Comparison of ENCODE assay signal across 17 mouse cellular contexts in genomic region chr11:100946862-100947261, GRCm38 (mm10). TPM values are rescaled to one million over a fixed set of nuclear protein-coding genes. Genes with fewer than 3 reads are reported as not detected.
DNase-seq lines count a peak whose midpoint lies in the region; ATAC-seq and TF ChIP-seq lines count a peak whose summit lies in the region.
"Had no signal": no experiment of that assay in that cellular context is flagged by ENCODE, and none has a peak within 500 bp of the region (broad histone marks: within the 10 kb centered on the region; RNA-seq: fewer than 3 reads in every experiment).

No protein-coding gene starts in this region.

- H3K9me3 ChIP-seq in hindbrain, postnatal 0 days (ENCODE audit: low read length), result peaks cover 5% of the 10 kb centered on the region; the same call in 1 of the 2 replicates
- no peaks in the 10 kb centered on the region for H3K9me3 ChIP-seq in hindbrain, embryonic 11.5 days (ENCODE audit: control insufficient read depth, low read length)
- no peaks in the 10 kb centered on the region for H3K9me3 ChIP-seq in midbrain, embryonic 11.5 days (ENCODE audit: control insufficient read depth, low read length)
- H3K9me3 ChIP-seq in midbrain, embryonic 16.5 days (replicated peaks; ENCODE audit: control insufficient read depth, low read length, poor library complexity, severe bottlenecking), result peaks cover 5% of the 10 kb centered on the region
- H3K9me3 ChIP-seq: limb, embryonic 10.5 days; liver, embryonic 13.5 days had no signal

- 20% methylated on average over 4 of the region's 4 CpGs for WGBS in cerebellum, adult 2 months
- WGBS in hindbrain, postnatal 0 days, result 21% methylated on average over 4 of the region's 4 CpGs
- 54% methylated on average over 4 of the region's 4 CpGs for WGBS in hindbrain, embryonic 11.5 days
- WGBS in midbrain, embryonic 11.5 days, result 53% methylated on average over 4 of the region's 4 CpGs
- 42% methylated on average over 4 of the region's 4 CpGs for WGBS in midbrain, embryonic 16.5 days

- no peak overlapping the region for H3K9ac ChIP-seq in hindbrain, postnatal 0 days (replicated peaks; ENCODE audit: low read length)
- no peak overlapping the region for H3K9ac ChIP-seq in hindbrain, embryonic 11.5 days (ENCODE audit: low read depth, low read length)
- H3K9ac ChIP-seq in midbrain, embryonic 11.5 days (ENCODE audit: low read length), result no peak overlapping the region
- no peak overlapping the region for H3K9ac ChIP-seq in midbrain, embryonic 16.5 days (ENCODE audit: low read depth, low read length)
- H3K9ac ChIP-seq: liver, embryonic 13.5 days had no signal

- peak; percentile 82 for ATAC-seq in hindbrain, postnatal 0 days
- no peak for ATAC-seq in hindbrain, embryonic 11.5 days (ENCODE audit: low FRiP score)
- ATAC-seq in midbrain, embryonic 11.5 days (ENCODE audit: low FRiP score), result no peak
- ATAC-seq in midbrain, embryonic 16.5 days, result no peak
- no peak for ATAC-seq in frontal cortex, adult (ENCODE audit: low TSS enrichment)
- ATAC-seq: forebrain, embryonic 16.5 days had no signal

- no peak overlapping the region for H3K4me3 ChIP-seq in cerebellum, adult 2 months (replicated peaks; ENCODE audit: insufficient read depth, low read depth, low read length)
- H3K4me3 ChIP-seq in hindbrain, postnatal 0 days (ENCODE audit: low read length), result no peak overlapping the region
- no peak overlapping the region for H3K4me3 ChIP-seq in hindbrain, embryonic 11.5 days (ENCODE audit: low read depth, low read length)
- H3K4me3 ChIP-seq in midbrain, embryonic 11.5 days (ENCODE audit: low read depth, low read length), result no peak overlapping the region
- H3K4me3 ChIP-seq in midbrain, embryonic 16.5 days (ENCODE audit: low read depth, low read length), result no peak overlapping the region
- H3K4me3 ChIP-seq: limb, embryonic 10.5 days; liver, embryonic 13.5 days had no signal

- DNase-seq in cerebellum, postnatal 10 days, result peak; percentile 57 to 69
- DNase-seq in cerebellum, adult 2 months, result no peak
- DNase-seq in hindbrain, postnatal 0 days (ENCODE audit: low spot score), result peak; percentile 74
- no peak for DNase-seq in hindbrain, embryonic 11.5 days (ENCODE audit: low spot score)
- peak; percentile 1 for DNase-seq in midbrain, embryonic 11.5 days (ENCODE audit: low spot score, missing footprints)
- DNase-seq in kidney, postnatal 25 days, result peak; percentile 43 to 60
- DNase-seq: cerebellum, adult 11-12 months; gastrocnemius, postnatal 14 days; heart, postnatal 10 days; liver, embryonic 13.5 days had no signal

- no peaks in the 10 kb centered on the region for H3K4me1 ChIP-seq in cerebellum, adult 2 months (ENCODE audit: control insufficient read depth, insufficient read depth, low read length)
- H3K4me1 ChIP-seq in hindbrain, postnatal 0 days (ENCODE audit: insufficient read depth, low read length), result no peaks in the 10 kb centered on the region
- no peaks in the 10 kb centered on the region for H3K4me1 ChIP-seq in hindbrain, embryonic 11.5 days (replicated peaks; ENCODE audit: control insufficient read depth, insufficient read depth, low read length)
- no peaks in the 10 kb centered on the region for H3K4me1 ChIP-seq in midbrain, embryonic 11.5 days (ENCODE audit: control insufficient read depth, insufficient read depth, low read length)
- no peaks in the 10 kb centered on the region for H3K4me1 ChIP-seq in midbrain, embryonic 16.5 days (ENCODE audit: control insufficient read depth, insufficient read depth, low read length)
- H3K4me1 ChIP-seq: limb, embryonic 10.5 days had no signal

- no peak overlapping the region for H3K27ac ChIP-seq in cerebellum, adult 2 months (ENCODE audit: insufficient read depth, low read length)
- H3K27ac ChIP-seq in hindbrain, postnatal 0 days, result 0 out of 2 replicates have a peak overlapping the region, but pooled peaks have one; percentile 36
- H3K27ac ChIP-seq in hindbrain, embryonic 11.5 days (ENCODE audit: low read depth, low read length), result no peak overlapping the region
- H3K27ac ChIP-seq in midbrain, embryonic 11.5 days (ENCODE audit: low read depth, low read length), result no peak overlapping the region
- H3K27ac ChIP-seq in midbrain, embryonic 16.5 days (ENCODE audit: low read length), result no peak overlapping the region
- H3K27ac ChIP-seq: limb, embryonic 10.5 days; liver, embryonic 13.5 days; macrophage; stomach, postnatal 0 days had no signal

- H3K4me2 ChIP-seq in hindbrain, postnatal 0 days (ENCODE audit: low read depth, low read length), result no peak overlapping the region
- H3K4me2 ChIP-seq in hindbrain, embryonic 11.5 days (replicated peaks; ENCODE audit: low read depth, low read length), result no peak overlapping the region
- no peak overlapping the region for H3K4me2 ChIP-seq in midbrain, embryonic 11.5 days
- H3K4me2 ChIP-seq in midbrain, embryonic 16.5 days (ENCODE audit: low read length), result no peak overlapping the region
- H3K4me2 ChIP-seq: liver, embryonic 13.5 days had no signal

- TF ChIP-seq CTCF in cerebellum, adult 2 months (IDR thresholded peaks at IDR 0.05; ENCODE audit: borderline replicate concordance, insufficient read depth, low read depth, low read length), result no peak
- no peak for TF ChIP-seq CTCF in hindbrain, postnatal 0 days (IDR thresholded peaks at IDR 0.05; ENCODE audit: low read depth)

- no peak for TF ChIP-seq POLR2A in cerebellum, adult 2 months (IDR thresholded peaks at IDR 0.05; ENCODE audit: borderline replicate concordance, insufficient read depth, low read length)

- H3K27me3 ChIP-seq in cerebellum, adult 2 months (ENCODE audit: control insufficient read depth, insufficient read depth, low read length), result no peaks in the 10 kb centered on the region
- H3K27me3 ChIP-seq in hindbrain, postnatal 0 days (ENCODE audit: insufficient read depth, low read length), result no peaks in the 10 kb centered on the region
- no peaks in the 10 kb centered on the region for H3K27me3 ChIP-seq in hindbrain, embryonic 11.5 days (ENCODE audit: control insufficient read depth, insufficient read depth, low read length)
- H3K27me3 ChIP-seq in midbrain, embryonic 11.5 days (ENCODE audit: control insufficient read depth, insufficient read depth, low read length), result no peaks in the 10 kb centered on the region
- no peaks in the 10 kb centered on the region for H3K27me3 ChIP-seq in midbrain, embryonic 16.5 days (ENCODE audit: control insufficient read depth, insufficient read depth, low read depth, low read length)
- H3K27me3 ChIP-seq: liver, embryonic 13.5 days had no signal

- H3K36me3 ChIP-seq in hindbrain, postnatal 0 days (ENCODE audit: insufficient read depth, low read length), result no peaks in the 10 kb centered on the region
- no peaks in the 10 kb centered on the region for H3K36me3 ChIP-seq in hindbrain, embryonic 11.5 days (ENCODE audit: control insufficient read depth, insufficient read depth, low read length)
- no peaks in the 10 kb centered on the region for H3K36me3 ChIP-seq in midbrain, embryonic 11.5 days (ENCODE audit: control insufficient read depth, insufficient read depth, low read length)
- H3K36me3 ChIP-seq in midbrain, embryonic 16.5 days (ENCODE audit: control insufficient read depth, insufficient read depth, low read length), result no peaks in the 10 kb centered on the region
- H3K36me3 ChIP-seq: limb, embryonic 10.5 days; liver, embryonic 13.5 days had no signal

RNA-seq across cellular contexts. Expression of gene Stat3, which starts 7.5 kb away (rescaled TPM):
- polyA plus RNA-seq in cerebellum, adult 2 months (2012; rRNA removed), result 45.0 and 47.5 TPM in 2 replicates
- 49.7 and 56.2 TPM in 2 replicates for total RNA-seq in hindbrain, postnatal 0 days (2014; rRNA removed)
- 41.4 and 43.4 TPM in 2 replicates for polyA plus RNA-seq in hindbrain, postnatal 0 days (2015; fragmentation: Nextera tagmentation; extraction: Ambion mirVana)
- polyA plus RNA-seq in hindbrain, embryonic 11.5 days (2014; fragmentation: Nextera tagmentation; extraction: Ambion mirVana), result 25.6 and 33.3 TPM in 2 replicates
- polyA plus RNA-seq in midbrain, embryonic 11.5 days (2014; fragmentation: Nextera tagmentation; extraction: Ambion mirVana), result 22.8 and 24.0 TPM in 2 replicates
- polyA plus RNA-seq in midbrain, embryonic 16.5 days (2015; fragmentation: Nextera tagmentation; extraction: Ambion mirVana), result 37.3 and 39.0 TPM in 2 replicates

RNA-seq across cellular contexts. Expression of gene Cavin1, which starts 23.8 kb away (rescaled TPM):
- polyA plus RNA-seq in cerebellum, adult 2 months (2012; rRNA removed), result 14.9 and 15.6 TPM in 2 replicates
- total RNA-seq in hindbrain, postnatal 0 days (2014; rRNA removed), result 19.7 and 26.3 TPM in 2 replicates
- 48.6 and 50.2 TPM in 2 replicates for polyA plus RNA-seq in hindbrain, postnatal 0 days (2015; fragmentation: Nextera tagmentation; extraction: Ambion mirVana)
- 11.9 and 13.2 TPM in 2 replicates for polyA plus RNA-seq in hindbrain, embryonic 11.5 days (2014; fragmentation: Nextera tagmentation; extraction: Ambion mirVana)
- polyA plus RNA-seq in midbrain, embryonic 11.5 days (2014; fragmentation: Nextera tagmentation; extraction: Ambion mirVana), result 12.5 and 14.8 TPM in 2 replicates
- polyA plus RNA-seq in midbrain, embryonic 16.5 days (2015; fragmentation: Nextera tagmentation; extraction: Ambion mirVana), result 40.0 TPM in 2 replicates
- total RNA-seq: monocyte, adult 5-6 weeks had no signal

Comparison
In these comparisons a context has a peak if more than half of its experiments do, and no peak if none do; other contexts are left out.
1. DNase-seq: peak in cerebellum, postnatal 10 days (2 of 2), hindbrain, postnatal 0 days (single experiment), midbrain, embryonic 11.5 days (single experiment) and kidney, postnatal 25 days (2 of 2); none in cerebellum, adult 2 months (0 of 2) and hindbrain, embryonic 11.5 days (single experiment).